ENCODE assay signal across 9 mouse cellular contexts in genomic region chr13:78196236-78196796, GRCm38 (mm10). TPM values are rescaled to one million over a fixed set of nuclear protein-coding genes. Genes with fewer than 3 reads are reported as not detected.
DNase-seq lines count a peak whose midpoint lies in the region; ATAC-seq and TF ChIP-seq lines count a peak whose summit lies in the region.
"Had no signal": no experiment of that assay in that cellular context is flagged by ENCODE, and none has a peak within 500 bp of the region (broad histone marks: within the 10 kb centered on the region; RNA-seq: fewer than 3 reads in every experiment).

No protein-coding gene starts in this region.

- no peak for ATAC-seq in kidney, embryonic 14.5 days (ENCODE audit: low FRiP score, low TSS enrichment)
- ATAC-seq in forebrain, embryonic 12.5 days (ENCODE audit: low FRiP score): no peak
- ATAC-seq in midbrain, embryonic 13.5 days: no peak

- no peak for DNase-seq in kidney, postnatal 25 days
- DNase-seq in brain, embryonic 14.5 days (ENCODE audit: low read depth): peak; percentile 69
- no peak for DNase-seq in adipocyte (ENCODE audit: low spot score)
- no peak for DNase-seq in ovary, postnatal 14 days (ENCODE audit: low spot score)
- DNase-seq in cerebellum, adult 9-11 months: no peak
- DNase-seq: lung, adult 2 months had no signal

- H3K4me2 ChIP-seq in kidney, embryonic 14.5 days (replicated peaks; ENCODE audit: low read depth, low read length): peak overlapping the region; percentile 83
- H3K4me2 ChIP-seq in forebrain, embryonic 12.5 days: peak overlapping the region; percentile 70
- peak overlapping the region; percentile 86 for H3K4me2 ChIP-seq in midbrain, embryonic 13.5 days (replicated peaks)

- no peaks in the 10 kb centered on the region for H3K9me3 ChIP-seq in kidney, embryonic 14.5 days (ENCODE audit: control insufficient read depth, low read length)
- no peaks in the 10 kb centered on the region for H3K9me3 ChIP-seq in forebrain, embryonic 12.5 days
- H3K9me3 ChIP-seq in midbrain, embryonic 13.5 days: no peaks in the 10 kb centered on the region

- no peak for TF ChIP-seq CTCF in brain, embryonic 14.5 days (IDR thresholded peaks at IDR 0.05; ENCODE audit: borderline replicate concordance, extremely low read depth, insufficient read depth, insufficient read length)

- H3K27ac ChIP-seq in kidney, embryonic 14.5 days (ENCODE audit: low read depth, low read length): peak overlapping the region; percentile 31; the same call in 1 of the 2 replicates
- peak overlapping the region; percentile 95 for H3K27ac ChIP-seq in forebrain, embryonic 12.5 days
- H3K27ac ChIP-seq in midbrain, embryonic 13.5 days: peak overlapping the region; percentile 95

- peaks cover 20% of the 10 kb centered on the region; the same call in 1 of the 2 replicates for H3K4me1 ChIP-seq in kidney, embryonic 14.5 days (ENCODE audit: control insufficient read depth, insufficient read depth, low read length)
- H3K4me1 ChIP-seq in forebrain, embryonic 12.5 days: peaks cover 6% of the 10 kb centered on the region
- peaks cover 26% of the 10 kb centered on the region for H3K4me1 ChIP-seq in midbrain, embryonic 13.5 days (replicated peaks)

- peak overlapping the region; percentile 89 for H3K4me3 ChIP-seq in kidney, embryonic 14.5 days (ENCODE audit: low read length)
- peak overlapping the region; percentile 96 for H3K4me3 ChIP-seq in forebrain, embryonic 12.5 days (replicated peaks)
- H3K4me3 ChIP-seq in midbrain, embryonic 13.5 days (replicated peaks): peak overlapping the region; percentile 94

- WGBS in kidney, embryonic 14.5 days: 23% methylated on average over 7 of the region's 7 CpGs
- WGBS in forebrain, embryonic 12.5 days: 2% methylated on average over 7 of the region's 7 CpGs
- 8% methylated on average over 7 of the region's 7 CpGs for WGBS in midbrain, embryonic 13.5 days

- no peak for TF ChIP-seq POLR2A in brain, embryonic 14.5 days (IDR thresholded peaks at IDR 0.05; ENCODE audit: borderline replicate concordance, extremely low read depth, insufficient read depth, insufficient read length, poor library complexity, severe bottlenecking)

- H3K9ac ChIP-seq in kidney, embryonic 14.5 days (ENCODE audit: low read depth, low read length): peak overlapping the region; percentile 99
- peak overlapping the region; percentile 98 for H3K9ac ChIP-seq in forebrain, embryonic 12.5 days
- peak overlapping the region; percentile 96 for H3K9ac ChIP-seq in midbrain, embryonic 13.5 days (replicated peaks)

- peaks cover 9% of the 10 kb centered on the region; the same call in 1 of the 2 replicates for H3K27me3 ChIP-seq in kidney, embryonic 14.5 days (ENCODE audit: control insufficient read depth, insufficient read depth, low read length)
- peaks cover 25% of the 10 kb centered on the region for H3K27me3 ChIP-seq in forebrain, embryonic 12.5 days
- peaks cover 19% of the 10 kb centered on the region for H3K27me3 ChIP-seq in midbrain, embryonic 13.5 days

- peaks cover 10% of the 10 kb centered on the region for H3K36me3 ChIP-seq in kidney, embryonic 14.5 days (ENCODE audit: control insufficient read depth, insufficient read depth, low read length)
- peaks cover 26% of the 10 kb centered on the region for H3K36me3 ChIP-seq in forebrain, embryonic 12.5 days (replicated peaks)
- H3K36me3 ChIP-seq in midbrain, embryonic 13.5 days: peaks cover 12% of the 10 kb centered on the region

RNA-seq across cellular contexts. Expression of gene Nr2f1, which starts 3.2 kb away (rescaled TPM):
- 26.8 and 36.9 TPM in 2 replicates for polyA plus RNA-seq in kidney, embryonic 14.5 days (2014; fragmentation: Nextera tagmentation; extraction: Ambion mirVana)
- polyA plus RNA-seq in brain, embryonic 14.5 days (2012; rRNA removed): 465 and 624 TPM in 2 replicates
- polyA plus RNA-seq in forebrain, embryonic 12.5 days (2016; fragmentation: Nextera tagmentation; extraction: Ambion mirVana): 86.3 and 113 TPM in 2 replicates
- polyA plus RNA-seq in midbrain, embryonic 13.5 days (2015; fragmentation: Nextera tagmentation; extraction: Ambion mirVana): 76.9 and 83.2 TPM in 2 replicates

Comparison
In these comparisons a context has a peak if more than half of its experiments do, and no peak if none do; other contexts are left out.
1. H3K27ac ChIP-seq: peak in every context shown above with its lines; median percentile 95 in forebrain, embryonic 12.5 days; 95 in midbrain, embryonic 13.5 days; 31 in kidney, embryonic 14.5 days.